Mouse (Mus musculus) liver, embryonic 16.5 days (tissue): ENCODE results near the gene Cdh16. TPM values are rescaled to one million over a fixed set of nuclear protein-coding genes. Genes with fewer than 3 reads are reported as not detected.
A peak's percentile ranks its signal among the peaks of the same experiment; 100 is the strongest.

Experiments used
- ATAC-seq: fragments of 200-750 bp; cut with Nextera tagmentation; 2 replicates; pipeline ENCODE4 v1.8.0; 2017; ENCODE audit warnings: low read depth, mild to moderate bottlenecking, moderate number of reproducible peaks, moderate library complexity
- H3K27ac ChIP-seq: fragments of 300-500 bp; sonication (generic); 2 replicates; pipeline ENCODE4 v1.5.1; 2014; ENCODE audit warnings: mild to moderate bottlenecking, low read length
- H3K27me3 ChIP-seq: fragments of 300-500 bp; sonication (generic); 2 replicates; pipeline ENCODE4 v1.6.1; 2014; ENCODE audit warnings: low read depth, low read length, mixed read lengths; ENCODE audit not compliant: control insufficient read depth, insufficient read depth
- H3K36me3 ChIP-seq: fragments of 300-500 bp; sonication (generic); 2 replicates; pipeline ENCODE4 v1.6.1; 2014; ENCODE audit warnings: mild to moderate bottlenecking; ENCODE audit not compliant: control insufficient read depth, insufficient read depth
- H3K4me1 ChIP-seq: fragments of 300-500 bp; sonication (generic); 2 replicates; pipeline ENCODE4 v1.6.1; 2014; ENCODE audit warnings: low read depth, low read length, mixed read lengths; ENCODE audit not compliant: control insufficient read depth
- H3K4me2 ChIP-seq: fragments of 300-500 bp; sonication (generic); 2 replicates; pipeline ENCODE4 v1.6.1; 2014; ENCODE audit warnings: low read depth, low read length, mixed read lengths
- H3K4me3 ChIP-seq: fragments of 300-500 bp; sonication (generic); 2 replicates; pipeline ENCODE4 v1.5.1; 2014; ENCODE audit warnings: low read depth, mild to moderate bottlenecking, low read length
- H3K9ac ChIP-seq: fragments of 300-500 bp; sonication (generic); 2 replicates; pipeline ENCODE4 v1.6.1; 2014; ENCODE audit warnings: low read depth, low read length
- H3K9me3 ChIP-seq: fragments of 300-500 bp; sonication (generic); replicated peaks from 2 replicates; pipeline ENCODE4 v1.6.1; 2016; ENCODE audit warnings: low read length; ENCODE audit not compliant: control insufficient read depth
- WGBS: fragments of 180-500 bp; shearing (Covaris S2); extraction: QIAGEN DNeasy Blood & Tissue Kit; methylation state at CpG from one replicate; pipeline ENCODE4 v1.1.7; 2014; ENCODE audit not compliant: insufficient replicate concordance; 5-methylcytosine and 5-hydroxymethylcytosine counted together
- polyA plus RNA-seq: library from polyadenylated mRNA; unstranded; fragments of >200 nt; fragmentation: Nextera tagmentation; extraction: Ambion mirVana; gene quantifications from 2 replicates; pipeline ENCODE4 v1.2.1, GENCODE M21; 2015

The Cdh16 gene
- polyA plus RNA-seq, 1 experiment from 2014 or later: 0.24 TPM

GRCm38 (mm10) chr8:104570436-104571343, 53.5 kb downstream of the Cdh16 start:
- H3K9me3 ChIP-seq: no peaks in the 10 kb centered on the region
- H3K4me3 ChIP-seq: peak overlapping the region; percentile 47
- H3K36me3 ChIP-seq: no peaks in the 10 kb centered on the region
- peak; percentile 60 for ATAC-seq
- H3K27me3 ChIP-seq: no peaks in the 10 kb centered on the region
- no peaks in the 10 kb centered on the region; the same call in 1 of the 2 replicates for H3K4me1 ChIP-seq
- peak overlapping the region; percentile 64 for H3K4me2 ChIP-seq
- H3K27ac ChIP-seq: no peak overlapping the region
- 2% methylated on average over 26 of the region's 26 CpGs for WGBS
- 0 out of 2 replicates have a peak overlapping the region, but pooled peaks have one; percentile 16 for H3K9ac ChIP-seq

GRCm38 (mm10) chr8:104569559-104569958, 54.6 kb downstream of the Cdh16 start:
- Histone ChIP-seq H3K36me3 (no peaks in the 10 kb centered on the region), H3K27me3 (no peaks in the 10 kb centered on the region), H3K9me3 (no peaks in the 10 kb centered on the region), H3K4me1 (no peaks in the 10 kb centered on the region; the same call in 1 of the 2 replicates), H3K27ac (no peak overlapping the region), H3K4me3 (no peak overlapping the region), H3K9ac (no peak overlapping the region), H3K4me2 (no peak overlapping the region)
- ATAC-seq: no peak
- 56% methylated on average over 1 of the region's 1 CpGs for WGBS

- WGBS: 78% methylated on average over 5 of the region's 5 CpGs
- Histone ChIP-seq H3K36me3 (no peaks in the 10 kb centered on the region), H3K9me3 (no peaks in the 10 kb centered on the region), H3K27ac (no peak overlapping the region), H3K4me1 (no peaks in the 10 kb centered on the region; the same call in 1 of the 2 replicates), H3K4me2 (no peak overlapping the region), H3K9ac (no peak overlapping the region), H3K4me3 (no peak overlapping the region), H3K27me3 (no peaks in the 10 kb centered on the region)
- ATAC-seq: no peak
Observed at GRCm38 (mm10) chr8:104565457-104565798, 58.8 kb downstream of the Cdh16 start.

GRCm38 (mm10) chr8:104564633-104565456, 59.4 kb downstream of the Cdh16 start:
- Histone ChIP-seq H3K9ac (no peak overlapping the region), H3K36me3 (no peaks in the 10 kb centered on the region), H3K9me3 (no peaks in the 10 kb centered on the region), H3K27ac (no peak overlapping the region; the same call in 1 of the 2 replicates), H3K27me3 (no peaks in the 10 kb centered on the region), H3K4me2 (0 out of 2 replicates have a peak overlapping the region, but pooled peaks have one; percentile 17), H3K4me1 (no peaks in the 10 kb centered on the region; the same call in 1 of the 2 replicates), H3K4me3 (no peak overlapping the region)
- peak; percentile 84 for ATAC-seq
- WGBS: 11% methylated on average over 22 of the region's 22 CpGs

- no peak overlapping the region for H3K4me2 ChIP-seq
- no peak overlapping the region for H3K4me3 ChIP-seq
- H3K4me1 ChIP-seq: no peaks in the 10 kb centered on the region; the same call in 1 of the 2 replicates
- H3K9me3 ChIP-seq: no peaks in the 10 kb centered on the region
- H3K9ac ChIP-seq: no peak overlapping the region
- no peaks in the 10 kb centered on the region for H3K27me3 ChIP-seq
- H3K27ac ChIP-seq: no peak overlapping the region
- no peaks in the 10 kb centered on the region for H3K36me3 ChIP-seq
- no peak for ATAC-seq
Observed at GRCm38 (mm10) chr8:104560731-104561130, 63.5 kb downstream of the Cdh16 start.

- Histone ChIP-seq H3K27ac (no peak overlapping the region), H3K9me3 (no peaks in the 10 kb centered on the region), H3K4me3 (no peak overlapping the region), H3K9ac (no peak overlapping the region), H3K4me2 (no peak overlapping the region), H3K27me3 (no peaks in the 10 kb centered on the region), H3K4me1 (no peaks in the 10 kb centered on the region), H3K36me3 (no peaks in the 10 kb centered on the region)
- ATAC-seq: peak; percentile 27; the same call in 1 of the 2 replicates
- WGBS: 55% methylated on average over 7 of the region's 7 CpGs
Observed at GRCm38 (mm10) chr8:104557226-104557625, 67.0 kb downstream of the Cdh16 start.

- Histone ChIP-seq H3K9me3 (no peaks in the 10 kb centered on the region), H3K9ac (no peak overlapping the region), H3K27ac (no peak overlapping the region), H3K36me3 (no peaks in the 10 kb centered on the region), H3K4me1 (no peaks in the 10 kb centered on the region), H3K4me2 (no peak overlapping the region), H3K4me3 (no peak overlapping the region), H3K27me3 (no peaks in the 10 kb centered on the region)
- 65% methylated on average over 4 of the region's 4 CpGs for WGBS
- ATAC-seq: no peak
Observed at GRCm38 (mm10) chr8:104555191-104555590, 69.0 kb downstream of the Cdh16 start.
